Mouse (Mus musculus) neural tube, embryonic 11.5 days (tissue): Measurements from ENCODE around the gene Sbds. TPM values are rescaled to one million over a fixed set of nuclear protein-coding genes. Genes with fewer than 3 reads are reported as not detected.

Experiments used
- ATAC-seq: fragments of 200-750 bp; cut with Nextera tagmentation; 2 replicates; pipeline ENCODE4 v1.8.0; 2017; ENCODE audit warnings: moderate number of reproducible peaks, mild to moderate bottlenecking, moderate TSS enrichment, moderate library complexity; ENCODE audit not compliant: insufficient read depth, low FRiP score, low TSS enrichment
- DNase-seq: peaks from one replicate; pipeline ENCODE4 v3.0.0-alpha.2; 2015; ENCODE audit warnings: low spot score
- H3K27ac ChIP-seq: fragments of 300-500 bp; sonication (generic); 2 replicates; pipeline ENCODE4 v1.5.1; 2014; ENCODE audit warnings: low read depth, mild to moderate bottlenecking, low read length
- H3K27me3 ChIP-seq: fragments of 300-500 bp; sonication (generic); 2 replicates; pipeline ENCODE4 v1.6.1; 2014; ENCODE audit warnings: mild to moderate bottlenecking, low read length, mixed read lengths; ENCODE audit not compliant: control insufficient read depth, insufficient read depth
- H3K36me3 ChIP-seq: fragments of 300-500 bp; sonication (generic); 2 replicates; pipeline ENCODE4 v1.6.1; 2014; ENCODE audit warnings: mild to moderate bottlenecking, low read length, moderate library complexity, mixed read lengths; ENCODE audit not compliant: control insufficient read depth, insufficient read depth
- H3K4me1 ChIP-seq: fragments of 300-500 bp; sonication (generic); 2 replicates; pipeline ENCODE4 v1.6.1; 2014; ENCODE audit warnings: low read length, mixed read lengths; ENCODE audit not compliant: control insufficient read depth, insufficient read depth
- H3K4me2 ChIP-seq: fragments of 300-500 bp; sonication (generic); 2 replicates; pipeline ENCODE4 v1.6.1; 2014; ENCODE audit warnings: low read depth, mild to moderate bottlenecking, moderate library complexity
- H3K4me3 ChIP-seq: fragments of 300-500 bp; sonication (generic); 2 replicates; pipeline ENCODE4 v1.5.1; 2014; ENCODE audit warnings: low read depth, low read length
- H3K9ac ChIP-seq: fragments of 300-500 bp; sonication (generic); 2 replicates; pipeline ENCODE4 v1.6.1; 2014; ENCODE audit warnings: mild to moderate bottlenecking, low read length
- H3K9me3 ChIP-seq: fragments of 300-500 bp; sonication (generic); 2 replicates; pipeline ENCODE4 v1.6.1; 2016; ENCODE audit warnings: low read length; ENCODE audit not compliant: control insufficient read depth
- WGBS: fragments of 180-500 bp; shearing (Covaris S2); extraction: QIAGEN DNeasy Blood & Tissue Kit; methylation state at CpG from one replicate; pipeline ENCODE4 v1.1.7; 2014; 5-methylcytosine and 5-hydroxymethylcytosine counted together
- polyA plus RNA-seq: library from polyadenylated mRNA; unstranded; fragments of >200 nt; fragmentation: Nextera tagmentation; extraction: Ambion mirVana; gene quantifications from 2 replicates; pipeline ENCODE4 v1.2.1, GENCODE M21; 2014

Gene Sbds
- polyA plus RNA-seq, 1 experiment from 2014 or later = 71.3 TPM

- no peaks in the 10 kb centered on the region for H3K9me3 ChIP-seq
- DNase-seq (no peak), ATAC-seq (no peak)
- H3K4me2 ChIP-seq = no peak overlapping the region
- no peak overlapping the region for H3K4me3 ChIP-seq
- H3K27ac ChIP-seq = no peak overlapping the region
- H3K27me3 ChIP-seq = no peaks in the 10 kb centered on the region
- no peaks in the 10 kb centered on the region for H3K4me1 ChIP-seq
- no peak overlapping the region for H3K9ac ChIP-seq
- 89% methylated on average over 10 of the region's 10 CpGs for WGBS
- no peaks in the 10 kb centered on the region for H3K36me3 ChIP-seq
These were observed 54.9 kb downstream of the Sbds start for GRCm38 (mm10) chr5:130200233-130201029.

GRCm38 (mm10) chr5:130197981-130198380 lies 57.3 kb downstream of the Sbds start:
- 91% methylated on average over 7 of the region's 7 CpGs for WGBS

GRCm38 (mm10) chr5:130197454-130197853 lies 57.9 kb downstream of the Sbds start:
- no peak overlapping the region for H3K4me3 ChIP-seq
- WGBS = 90% methylated on average over 3 of the region's 3 CpGs
- DNase-seq (no peak), ATAC-seq (no peak)
- H3K27me3 ChIP-seq = no peaks in the 10 kb centered on the region
- H3K36me3 ChIP-seq = no peaks in the 10 kb centered on the region
- no peak overlapping the region for H3K9ac ChIP-seq
- H3K4me2 ChIP-seq = no peak overlapping the region
- H3K4me1 ChIP-seq = no peaks in the 10 kb centered on the region
- no peak overlapping the region for H3K27ac ChIP-seq
- no peaks in the 10 kb centered on the region for H3K9me3 ChIP-seq

More at GRCm38 (mm10) chr5:130197981-130198380, 57.3 kb downstream of the Sbds start:
- Histone ChIP-seq H3K27ac (no peak overlapping the region), H3K4me2 (no peak overlapping the region), H3K36me3 (no peaks in the 10 kb centered on the region), H3K9me3 (no peaks in the 10 kb centered on the region), H3K4me3 (no peak overlapping the region), H3K4me1 (no peaks in the 10 kb centered on the region), H3K9ac (no peak overlapping the region), H3K27me3 (no peaks in the 10 kb centered on the region)
- no peak for ATAC-seq
- DNase-seq = no peak

- ATAC-seq (no peak), DNase-seq (no peak)
- WGBS = 73% methylated on average over 1 of the region's 1 CpGs
- Histone ChIP-seq H3K27me3 (no peaks in the 10 kb centered on the region), H3K4me3 (no peak overlapping the region), H3K9ac (no peak overlapping the region), H3K27ac (no peak overlapping the region), H3K4me2 (no peak overlapping the region), H3K9me3 (no peaks in the 10 kb centered on the region), H3K4me1 (no peaks in the 10 kb centered on the region), H3K36me3 (no peaks in the 10 kb centered on the region)
These were observed 59.0 kb downstream of the Sbds start for GRCm38 (mm10) chr5:130196307-130196706.

Other genes with a start within 250 kb of the Sbds start
- gene Asl, start 226.3 kb downstream of the Sbds start, polyA plus RNA-seq = 30.8 and 32.2 TPM in 2 replicates
- gene Crcp, start 226.2 kb downstream of the Sbds start, polyA plus RNA-seq = 38.6 and 43.2 TPM in 2 replicates
- gene Tpst1, start 182.2 kb downstream of the Sbds start, polyA plus RNA-seq = 57.0 and 63.1 TPM in 2 replicates
- 7.2 and 8.3 TPM in 2 replicates for gene Kctd7, start 110.7 kb downstream of the Sbds start, polyA plus RNA-seq
- 25.4 and 27.8 TPM in 2 replicates for gene Rabgef1, start 83.7 kb downstream of the Sbds start, polyA plus RNA-seq
- gene Tmem248, start 38.4 kb downstream of the Sbds start, polyA plus RNA-seq = 32.0 and 35.8 TPM in 2 replicates
- 33.2 and 34.9 TPM in 2 replicates for gene Tyw1, start 89 bp upstream of the Sbds start, polyA plus RNA-seq
- 0.41 and 0.74 TPM in 2 replicates for gene Caln1, start 113.9 kb upstream of the Sbds start, polyA plus RNA-seq
- not detected in 2 replicates for gene A330070K13Rik, start 129.1 kb upstream of the Sbds start, polyA plus RNA-seq